Mouse (Mus musculus) forebrain, embryonic 13.5 days (tissue): ENCODE data around the gene Kctd14. TPM values are rescaled to one million over a fixed set of nuclear protein-coding genes. Genes with fewer than 3 reads are reported as not detected.
A peak's percentile ranks its signal among the peaks of the same experiment; 100 is the strongest.

Experiments
- ATAC-seq: fragments of 200-750 bp; cut with Nextera tagmentation; 2 replicates; pipeline ENCODE4 v1.8.0; 2017
- H3K27ac ChIP-seq: fragments of 300-500 bp; sonication (generic); 2 replicates; pipeline ENCODE4 v1.5.1; 2015; ENCODE audit warnings: inconsistent platforms, mild to moderate bottlenecking, moderate library complexity
- H3K27me3 ChIP-seq: fragments of 300-500 bp; sonication (generic); 2 replicates; pipeline ENCODE4 v1.6.1; 2015; ENCODE audit warnings: mild to moderate bottlenecking, inconsistent platforms
- H3K36me3 ChIP-seq: fragments of 300-500 bp; sonication (generic); 2 replicates; pipeline ENCODE4 v1.6.1; 2015; ENCODE audit warnings: mild to moderate bottlenecking, inconsistent platforms; ENCODE audit not compliant: poor library complexity, severe bottlenecking
- H3K4me1 ChIP-seq: fragments of 300-500 bp; sonication (generic); 2 replicates; pipeline ENCODE4 v1.6.1; 2015; ENCODE audit warnings: inconsistent platforms
- H3K4me2 ChIP-seq: fragments of 300-500 bp; sonication (generic); 2 replicates; pipeline ENCODE4 v1.6.1; 2015; ENCODE audit warnings: inconsistent platforms, mild to moderate bottlenecking, moderate library complexity
- H3K4me3 ChIP-seq: fragments of 300-500 bp; sonication (generic); 2 replicates; pipeline ENCODE4 v1.5.1; 2015; ENCODE audit warnings: mild to moderate bottlenecking, inconsistent platforms
- H3K9ac ChIP-seq: fragments of 300-500 bp; sonication (generic); 2 replicates; pipeline ENCODE4 v1.6.1; 2015; ENCODE audit warnings: mild to moderate bottlenecking, inconsistent platforms
- H3K9me3 ChIP-seq: fragments of 300-500 bp; sonication (generic); replicated peaks from 2 replicates; pipeline ENCODE4 v1.6.1; 2016; ENCODE audit warnings: inconsistent platforms
- WGBS: fragments of 180-500 bp; shearing (Covaris S2); methylation state at CpG from one replicate; pipeline ENCODE4 v1.1.7; 2015; 5-methylcytosine and 5-hydroxymethylcytosine counted together
- polyA plus RNA-seq: library from polyadenylated mRNA; unstranded; fragments of >200 nt; fragmentation: Nextera tagmentation; extraction: Ambion mirVana; gene quantifications from 2 replicates; pipeline ENCODE4 v1.2.1, GENCODE M21; 2015

Kctd14 gene
- polyA plus RNA-seq, 1 experiment from 2014 or later, result 2.4 TPM

- no peak overlapping the region for H3K27ac ChIP-seq
- H3K4me3 ChIP-seq, result no peak overlapping the region
- H3K4me1 ChIP-seq, result no peaks in the 10 kb centered on the region
- H3K9ac ChIP-seq, result no peak overlapping the region
- no peak overlapping the region for H3K4me2 ChIP-seq
- no peak for ATAC-seq
- H3K27me3 ChIP-seq, result no peaks in the 10 kb centered on the region
- peaks cover 54% of the 10 kb centered on the region for H3K36me3 ChIP-seq
- H3K9me3 ChIP-seq, result no peaks in the 10 kb centered on the region; the same call in 1 of the 2 replicates
Measured at GRCm38 (mm10) chr7:97495052-97495451, 43.9 kb downstream of the Kctd14 start.

- Histone ChIP-seq H3K9me3 (no peaks in the 10 kb centered on the region; the same call in 1 of the 2 replicates), H3K4me3 (no peak overlapping the region), H3K4me1 (no peaks in the 10 kb centered on the region; the same call in 1 of the 2 replicates), H3K4me2 (no peak overlapping the region), H3K27ac (no peak overlapping the region; the same call in 1 of the 2 replicates), H3K36me3 (peaks cover 45% of the 10 kb centered on the region), H3K27me3 (no peaks in the 10 kb centered on the region), H3K9ac (no peak overlapping the region)
- WGBS, result 71% methylated on average over 5 of the region's 5 CpGs
- 0 out of 2 replicates have a peak, but pooled peaks have one; percentile 51 for ATAC-seq
Measured at GRCm38 (mm10) chr7:97500555-97501209, 49.6 kb downstream of the Kctd14 start.

Other genes with a start within 250 kb of the Kctd14 start
- gene Usp35, start 119.3 kb upstream of the Kctd14 start, polyA plus RNA-seq, result 2.9 TPM in 2 replicates
- gene Kctd21, start 119.0 kb upstream of the Kctd14 start, polyA plus RNA-seq, result 5.3 and 6.1 TPM in 2 replicates
- gene Alg8, start 79.7 kb upstream of the Kctd14 start, polyA plus RNA-seq, result 28.3 and 30.8 TPM in 2 replicates
- 422 and 512 TPM in 2 replicates for gene Ndufc2, start 51.3 kb upstream of the Kctd14 start, polyA plus RNA-seq
- 1.4 and 1.7 TPM in 2 replicates for gene Thrsp, start 33.6 kb upstream of the Kctd14 start, polyA plus RNA-seq
- 53.5 and 54.1 TPM in 2 replicates for gene Ints4, start 29.6 kb downstream of the Kctd14 start, polyA plus RNA-seq
- 42.7 and 46.3 TPM in 2 replicates for gene Aamdc, start 128.2 kb downstream of the Kctd14 start, polyA plus RNA-seq
- 38.1 and 41.7 TPM in 2 replicates for gene Rsf1, start 128.6 kb downstream of the Kctd14 start, polyA plus RNA-seq
- 224 and 235 TPM in 2 replicates for gene Clns1a, start 245.3 kb downstream of the Kctd14 start, polyA plus RNA-seq